Mouse (Mus musculus): ENCODE data around the gene Nod2. TPM values are rescaled to one million over a fixed set of nuclear protein-coding genes. Genes with fewer than 3 reads are reported as not detected.
"Not testable (repeated sequence)": the region's sequence is repeated elsewhere in the genome, so short reads cannot be mapped to it uniquely, and the experiment has no call there.

Nod2 gene
- polyA plus RNA-seq, 1 experiment from 2014 or later: 0.17 TPM

DNA sequence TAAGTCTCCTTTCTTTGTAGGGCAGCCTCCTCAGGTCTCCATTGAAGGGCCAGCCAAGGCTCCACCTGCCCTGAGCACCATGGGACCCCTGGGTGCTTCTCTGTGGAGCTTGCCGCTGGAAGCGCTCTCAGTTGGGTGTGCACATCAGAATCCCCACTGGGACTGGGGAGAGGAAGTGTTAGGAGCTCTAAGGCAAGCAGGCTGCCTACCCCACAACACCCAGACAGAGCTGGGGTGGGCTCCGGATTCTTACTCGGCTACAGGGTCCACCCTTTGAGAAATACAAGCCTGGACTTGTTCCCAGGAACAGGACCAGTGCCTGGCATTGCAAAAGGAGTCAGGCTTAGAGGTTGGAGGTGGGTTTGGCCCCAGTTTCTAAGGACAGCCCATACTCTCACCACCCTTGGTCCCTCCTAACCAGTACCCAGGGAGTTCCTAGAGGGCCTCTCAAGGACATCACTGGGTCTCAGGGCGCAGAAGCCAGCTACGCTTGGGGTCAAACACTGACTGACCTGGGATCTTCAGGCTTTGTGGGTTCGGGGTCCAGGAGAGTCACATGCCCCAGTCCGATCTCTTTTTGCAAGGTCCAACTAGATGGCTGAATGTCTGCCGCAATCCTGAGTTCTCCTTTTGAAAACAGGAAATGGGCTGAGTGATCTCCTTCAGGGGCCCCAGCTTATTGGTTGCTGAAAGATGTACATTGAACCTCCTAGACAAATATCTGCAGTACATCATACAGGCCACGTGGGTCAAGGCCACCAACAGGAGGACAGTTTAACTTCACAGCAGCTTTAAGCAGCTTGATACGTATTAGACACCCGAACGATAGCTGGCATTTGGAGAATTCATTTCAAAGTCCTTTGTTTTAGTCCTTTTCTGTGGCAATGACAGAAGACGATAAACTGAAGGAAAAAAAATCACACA, 11.4 kb upstream of the Nod2 start, which contains the start of gene Snx20:
Gene Snx20 (minus strand): TSS at position 655 of the 924 bp plus-strand sequence.
- H3K36me3 ChIP-seq (replicated peaks; ENCODE audit: control insufficient read depth, insufficient read depth, low read depth, low read length): no peaks in the 10 kb centered on the region
- H3K9me3 ChIP-seq (replicated peaks; ENCODE audit: control insufficient read depth, low read length): no peaks in the 10 kb centered on the region
- no peak within 1 kb of the TSS for H3K9ac ChIP-seq (replicated peaks; ENCODE audit: low read length)
- no peaks in the 10 kb centered on the region for H3K27me3 ChIP-seq (ENCODE audit: control insufficient read depth, insufficient read depth, low read length)
- WGBS: 81% methylated on average over 14 of the region's 14 CpGs
- no peaks in the 10 kb centered on the region for H3K4me1 ChIP-seq (ENCODE audit: control insufficient read depth, insufficient read depth, low read length)
- H3K27ac ChIP-seq (replicated peaks; ENCODE audit: low read depth, low read length): no peak within 1 kb of the TSS
- H3K4me3 ChIP-seq (ENCODE audit: low read depth, low read length): no peak within 1 kb of the TSS
- no peak within 1 kb of the TSS for H3K4me2 ChIP-seq (ENCODE audit: low read depth, low read length)
- DNase-seq (ENCODE audit: low spot score): no peak
- ATAC-seq (replicated peaks; ENCODE audit: insufficient number of reproducible peaks, low FRiP score, low TSS enrichment, low read depth): no peak

GRCm38 (mm10) chr8:88637092-88638000, 9.8 kb upstream of the Nod2 start:
- no peak for DNase-seq (ENCODE audit: low spot score)
- Histone ChIP-seq H3K4me2 (ENCODE audit: low read depth, low read length) (no peak overlapping the region), H3K4me3 (ENCODE audit: low read depth, low read length) (no peak overlapping the region), H3K9ac (replicated peaks; ENCODE audit: low read length) (no peak overlapping the region), H3K36me3 (replicated peaks; ENCODE audit: control insufficient read depth, insufficient read depth, low read depth, low read length) (no peaks in the 10 kb centered on the region), H3K9me3 (replicated peaks; ENCODE audit: control insufficient read depth, low read length) (no peaks in the 10 kb centered on the region), H3K27me3 (ENCODE audit: control insufficient read depth, insufficient read depth, low read length) (no peaks in the 10 kb centered on the region), H3K27ac (replicated peaks; ENCODE audit: low read depth, low read length) (no peak overlapping the region), H3K4me1 (ENCODE audit: control insufficient read depth, insufficient read depth, low read length) (no peaks in the 10 kb centered on the region)
- 84% methylated on average over 9 of the region's 9 CpGs for WGBS
- ATAC-seq (replicated peaks; ENCODE audit: insufficient number of reproducible peaks, low FRiP score, low TSS enrichment, low read depth): no peak

GRCm38 (mm10) chr8:88638908-88639307, 8.2 kb upstream of the Nod2 start:
- no peak overlapping the region for H3K27ac ChIP-seq (replicated peaks; ENCODE audit: low read depth, low read length)
- no peak overlapping the region for H3K4me3 ChIP-seq (ENCODE audit: low read depth, low read length)
- no peaks in the 10 kb centered on the region for H3K36me3 ChIP-seq (replicated peaks; ENCODE audit: control insufficient read depth, insufficient read depth, low read depth, low read length)
- no peak overlapping the region for H3K4me2 ChIP-seq (ENCODE audit: low read depth, low read length)
- H3K9me3 ChIP-seq (replicated peaks; ENCODE audit: control insufficient read depth, low read length): no peaks in the 10 kb centered on the region
- no peaks in the 10 kb centered on the region for H3K4me1 ChIP-seq (ENCODE audit: control insufficient read depth, insufficient read depth, low read length)
- ATAC-seq (replicated peaks; ENCODE audit: insufficient number of reproducible peaks, low FRiP score, low TSS enrichment, low read depth) (no peak), DNase-seq (ENCODE audit: low spot score) (no peak)
- WGBS: 95% methylated on average over 3 of the region's 3 CpGs
- no peaks in the 10 kb centered on the region for H3K27me3 ChIP-seq (ENCODE audit: control insufficient read depth, insufficient read depth, low read length)
- no peak overlapping the region for H3K9ac ChIP-seq (replicated peaks; ENCODE audit: low read length)

DNA sequence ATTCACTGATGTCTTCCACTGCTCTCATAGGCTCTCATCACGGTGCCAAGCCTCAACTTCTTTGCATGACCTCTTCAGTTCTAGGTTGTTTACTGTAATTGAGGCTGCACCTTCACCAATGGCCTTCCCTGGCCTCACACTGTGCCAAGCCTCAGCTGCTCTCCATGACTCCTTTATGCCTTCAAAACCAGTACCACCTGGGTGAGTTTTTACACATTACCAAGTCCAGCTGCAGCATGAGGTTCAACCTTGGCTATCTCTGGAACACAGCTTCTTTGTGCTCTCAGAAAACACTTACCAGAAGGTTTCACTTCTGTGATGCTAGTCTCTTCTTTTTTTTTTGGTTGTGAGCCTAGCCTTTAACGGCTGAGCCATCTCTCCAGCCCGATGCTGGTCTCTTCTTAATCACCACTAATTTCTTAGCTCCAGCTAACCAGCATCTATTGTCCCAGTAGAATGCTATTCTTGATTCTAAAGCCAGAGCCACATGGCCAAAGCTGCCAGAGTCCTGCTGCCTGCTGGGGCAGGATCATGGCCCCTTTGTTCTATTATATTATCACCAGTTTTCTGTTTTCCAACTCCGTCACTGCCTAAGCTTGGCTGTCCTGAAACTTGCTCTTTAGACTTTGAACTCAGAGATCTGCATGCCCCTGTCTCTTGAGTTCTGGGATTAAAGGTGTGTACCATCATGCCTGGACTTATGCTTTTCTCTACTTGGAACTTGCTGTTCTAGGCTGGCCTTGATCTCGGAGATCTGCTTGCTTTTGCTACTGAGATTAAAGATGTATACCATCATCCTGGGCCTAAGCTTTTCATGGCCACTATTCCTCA, 4.2 kb upstream of the Nod2 start:
- Histone ChIP-seq H3K4me3 (ENCODE audit: low read depth, low read length) (no peak overlapping the region), H3K9me3 (replicated peaks; ENCODE audit: control insufficient read depth, low read length) (no peaks in the 10 kb centered on the region), H3K36me3 (replicated peaks; ENCODE audit: control insufficient read depth, insufficient read depth, low read depth, low read length) (no peaks in the 10 kb centered on the region), H3K4me1 (ENCODE audit: control insufficient read depth, insufficient read depth, low read length) (no peaks in the 10 kb centered on the region), H3K27ac (replicated peaks; ENCODE audit: low read depth, low read length) (no peak overlapping the region), H3K9ac (replicated peaks; ENCODE audit: low read length) (no peak overlapping the region), H3K27me3 (ENCODE audit: control insufficient read depth, insufficient read depth, low read length) (no peaks in the 10 kb centered on the region), H3K4me2 (ENCODE audit: low read depth, low read length) (no peak overlapping the region)
- ATAC-seq (replicated peaks; ENCODE audit: insufficient number of reproducible peaks, low FRiP score, low TSS enrichment, low read depth) (no peak), DNase-seq (ENCODE audit: low spot score) (no peak)
- WGBS: 66% methylated on average over 5 of the region's 5 CpGs

- Histone ChIP-seq H3K9ac (replicated peaks; ENCODE audit: low read length) (no peak overlapping the region), H3K27ac (replicated peaks; ENCODE audit: low read depth, low read length) (no peak overlapping the region), H3K4me1 (ENCODE audit: control insufficient read depth, insufficient read depth, low read length) (no peaks in the 10 kb centered on the region), H3K36me3 (replicated peaks; ENCODE audit: control insufficient read depth, insufficient read depth, low read depth, low read length) (no peaks in the 10 kb centered on the region), H3K9me3 (replicated peaks; ENCODE audit: control insufficient read depth, low read length) (no peaks in the 10 kb centered on the region), H3K4me3 (ENCODE audit: low read depth, low read length) (no peak overlapping the region), H3K4me2 (ENCODE audit: low read depth, low read length) (no peak overlapping the region), H3K27me3 (ENCODE audit: control insufficient read depth, insufficient read depth, low read length) (no peaks in the 10 kb centered on the region)
- ATAC-seq (replicated peaks; ENCODE audit: insufficient number of reproducible peaks, low FRiP score, low TSS enrichment, low read depth) (no peak), DNase-seq (ENCODE audit: low spot score) (no peak)
Observed at GRCm38 (mm10) chr8:88648322-88648721, 1.2 kb downstream of the Nod2 start.

DNA sequence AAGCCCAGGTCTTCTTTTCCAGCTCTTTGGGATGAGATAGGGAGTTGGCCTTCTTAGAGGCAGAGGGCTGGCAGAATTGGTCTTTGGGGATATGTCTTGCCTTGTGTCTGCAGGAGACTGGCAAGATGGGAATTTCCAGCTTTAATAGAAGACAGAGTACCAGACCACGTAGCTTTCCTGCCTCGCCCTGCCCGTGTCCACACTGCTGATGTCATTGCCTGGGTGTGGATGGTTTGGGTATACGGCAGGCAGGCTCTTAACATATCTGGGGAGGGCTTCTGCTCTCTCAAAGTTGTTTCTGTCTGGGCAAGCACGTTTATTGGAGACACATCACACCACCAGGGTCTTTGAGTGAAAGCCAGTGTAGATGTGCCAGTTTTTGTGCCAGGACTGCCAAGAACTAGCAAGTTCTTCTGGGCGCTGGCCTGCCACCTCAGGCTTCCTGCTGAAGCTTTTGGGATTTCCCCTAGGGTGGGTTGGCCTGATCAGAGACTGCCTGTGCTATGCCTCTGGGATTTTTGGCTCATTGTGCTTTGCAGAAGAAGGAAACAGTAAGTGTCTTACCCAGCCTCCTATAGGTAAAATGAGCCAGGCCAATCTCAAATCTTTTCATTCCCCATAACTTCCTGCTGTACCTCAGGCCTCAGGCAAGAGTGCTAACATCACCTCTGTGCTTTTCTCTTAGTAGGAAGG, 3.0 kb downstream of the Nod2 start:
- Histone ChIP-seq H3K4me1 (ENCODE audit: control insufficient read depth, insufficient read depth, low read length) (no peaks in the 10 kb centered on the region), H3K9me3 (replicated peaks; ENCODE audit: control insufficient read depth, low read length) (no peaks in the 10 kb centered on the region), H3K27ac (replicated peaks; ENCODE audit: low read depth, low read length) (no peak overlapping the region), H3K4me2 (ENCODE audit: low read depth, low read length) (no peak overlapping the region), H3K4me3 (ENCODE audit: low read depth, low read length) (no peak overlapping the region), H3K27me3 (ENCODE audit: control insufficient read depth, insufficient read depth, low read length) (no peaks in the 10 kb centered on the region), H3K9ac (replicated peaks; ENCODE audit: low read length) (no peak overlapping the region), H3K36me3 (replicated peaks; ENCODE audit: control insufficient read depth, insufficient read depth, low read depth, low read length) (no peaks in the 10 kb centered on the region)
- ATAC-seq (replicated peaks; ENCODE audit: insufficient number of reproducible peaks, low FRiP score, low TSS enrichment, low read depth) (no peak), DNase-seq (ENCODE audit: low spot score) (no peak)
- WGBS: 76% methylated on average over 6 of the region's 6 CpGs

GRCm38 (mm10) chr8:88651122-88651521, 4.0 kb downstream of the Nod2 start:
- H3K27ac ChIP-seq (replicated peaks; ENCODE audit: low read depth, low read length); H3K36me3 ChIP-seq (replicated peaks; ENCODE audit: control insufficient read depth, insufficient read depth, low read depth, low read length); H3K9me3 ChIP-seq (replicated peaks; ENCODE audit: control insufficient read depth, low read length); H3K4me2 ChIP-seq (ENCODE audit: low read depth, low read length); ATAC-seq (replicated peaks; ENCODE audit: insufficient number of reproducible peaks, low FRiP score, low TSS enrichment, low read depth); H3K27me3 ChIP-seq (ENCODE audit: control insufficient read depth, insufficient read depth, low read length); H3K9ac ChIP-seq (replicated peaks; ENCODE audit: low read length); DNase-seq (ENCODE audit: low spot score); H3K4me1 ChIP-seq (ENCODE audit: control insufficient read depth, insufficient read depth, low read length); H3K4me3 ChIP-seq (ENCODE audit: low read depth, low read length): not testable (repeated sequence)
- 53% methylated on average over 4 of the region's 4 CpGs for WGBS

Measured in embryonic facial prominence, embryonic 11.5 days (tissue).